Mouse (Mus musculus) liver, adult 2 months (tissue): ENCODE data around the gene Sh3bp5.

Source experiments
- CTCF ChIP-seq: fragments of 200-500 bp; IDR thresholded peaks from 2 replicates; pipeline ENCODE4 v1.5.1; 2011; ENCODE audit warnings: low read depth, low read length, control low read depth
- POLR2A ChIP-seq: fragments of 200-500 bp; IDR thresholded peaks from 2 replicates; pipeline ENCODE4 v1.6.1; 2011; ENCODE audit warnings: low read length, control low read depth; ENCODE audit not compliant: insufficient read depth; ENCODE audit errors: extremely low read depth

- no peak for TF ChIP-seq POLR2A
- no peak for TF ChIP-seq CTCF
Measured at GRCm38 (mm10) chr14:31407208-31407607, 28.7 kb downstream of the Sh3bp5 start.
